Mouse (Mus musculus) left cerebral cortex, adult 8-10 months (tissue): ENCODE data around the gene Mks1. TPM values are rescaled to one million over a fixed set of nuclear protein-coding genes. Genes with fewer than 3 reads are reported as not detected.

ENCODE experiments used
- DNase-seq, 2 experiments: peaks; one replicate each; pipeline ENCODE4 v3.0.0; 2022; ENCODE audit warnings: low spot score in 2 of 2
- total RNA-seq, 4 experiments: library from RNA; stranded (reverse); gene quantifications; 2 replicates each; pipeline ENCODE4 v1.2.4; 2022

Gene Mks1
- total RNA-seq, 4 experiments from 2014 or later = 6.8 to 8.4 (median 8.2) TPM

DNA sequence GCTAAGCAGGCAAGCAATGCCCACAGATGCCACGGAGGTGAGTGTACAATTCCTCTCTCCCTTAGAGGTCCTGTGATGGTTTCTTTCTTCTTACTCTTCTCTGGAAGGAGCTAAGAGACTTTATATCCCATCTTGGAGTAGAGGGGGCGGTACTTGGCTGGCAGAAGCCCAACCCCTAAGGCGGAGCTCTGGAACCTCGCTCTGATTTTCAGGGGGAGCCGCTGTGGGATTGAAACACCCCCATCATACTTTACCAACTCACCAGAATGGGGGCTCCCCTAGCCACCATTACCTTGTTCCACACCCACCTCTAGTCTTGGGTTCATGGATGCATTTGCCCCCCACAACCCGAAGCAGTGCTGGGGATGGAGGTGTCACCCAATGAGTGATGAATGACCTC, 22.4 kb downstream of the Mks1 start, which contains the start of gene Epx:
TSS of gene Epx (minus strand) at position 101 of the 400 bp plus-strand sequence.
- DNase-seq = no peak

DNA sequence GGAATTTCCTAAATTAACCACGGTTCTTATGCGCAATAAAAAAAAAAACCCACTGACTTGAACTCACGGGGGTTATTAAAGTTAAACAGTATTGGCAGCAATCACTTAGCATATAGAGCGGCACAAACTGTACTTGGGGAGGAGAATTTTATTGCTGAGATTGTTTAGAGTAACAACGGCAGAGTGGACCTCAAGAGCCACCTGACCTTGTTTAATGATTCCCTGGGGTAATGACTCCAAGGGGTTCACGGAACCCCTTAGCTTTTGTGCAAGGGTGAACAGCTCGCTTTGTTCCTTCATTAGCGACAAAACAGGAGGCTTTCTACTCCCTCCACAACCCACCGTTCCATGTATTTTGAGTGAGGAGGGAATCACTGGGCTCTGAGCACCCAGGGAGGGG, 26.8 kb downstream of the Mks1 start:
- DNase-seq = no peak

DNA sequence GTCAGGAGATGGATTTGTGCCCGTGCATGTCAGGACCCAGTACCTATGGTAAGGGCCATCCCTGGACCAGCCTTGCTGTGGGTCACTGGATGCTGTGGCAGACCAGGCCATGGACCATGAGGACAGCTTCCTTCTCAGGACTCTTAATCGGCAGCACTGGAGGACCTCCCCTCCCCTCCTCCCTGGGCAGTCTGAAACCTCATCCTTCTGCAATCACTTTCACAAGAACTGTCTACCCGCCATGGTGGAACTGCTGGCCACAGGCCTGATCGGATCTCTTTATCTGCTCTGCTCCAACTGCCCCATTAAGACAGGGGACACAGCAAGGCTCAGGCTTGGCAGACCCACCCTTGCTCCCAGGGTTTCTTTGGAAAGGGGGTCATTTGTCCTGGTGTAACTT, 28.7 kb downstream of the Mks1 start:
- DNase-seq = no peak

DNA sequence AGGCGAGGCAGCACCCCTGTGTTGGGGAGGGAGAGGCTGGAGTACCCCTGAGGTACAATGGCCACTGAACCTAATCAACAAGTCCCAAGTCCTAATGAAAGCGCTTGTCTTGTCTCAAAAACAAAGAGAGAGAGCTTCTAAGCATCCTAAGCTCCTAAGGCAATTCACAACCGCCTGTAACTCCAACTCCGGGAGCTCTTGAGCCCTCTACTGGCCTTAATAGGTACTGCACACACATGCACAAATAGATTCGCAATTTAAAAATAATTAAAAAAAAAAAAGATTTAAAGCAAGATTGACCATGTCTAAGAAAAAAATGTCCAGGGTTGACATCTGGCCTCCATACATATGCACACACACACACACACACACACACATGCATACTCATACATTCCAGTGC, 30.5 kb downstream of the Mks1 start:
- DNase-seq = no peak

- no peak for DNase-seq
Measured at GRCm38 (mm10) chr11:87884856-87885255, 31.8 kb downstream of the Mks1 start.

GRCm38 (mm10) chr11:87892168-87892567, 39.2 kb downstream of the Mks1 start, which contains the start of gene Olfr462:
TSS of gene Olfr462 (minus strand) at chr11:87892268.
- no peak for DNase-seq

DNA sequence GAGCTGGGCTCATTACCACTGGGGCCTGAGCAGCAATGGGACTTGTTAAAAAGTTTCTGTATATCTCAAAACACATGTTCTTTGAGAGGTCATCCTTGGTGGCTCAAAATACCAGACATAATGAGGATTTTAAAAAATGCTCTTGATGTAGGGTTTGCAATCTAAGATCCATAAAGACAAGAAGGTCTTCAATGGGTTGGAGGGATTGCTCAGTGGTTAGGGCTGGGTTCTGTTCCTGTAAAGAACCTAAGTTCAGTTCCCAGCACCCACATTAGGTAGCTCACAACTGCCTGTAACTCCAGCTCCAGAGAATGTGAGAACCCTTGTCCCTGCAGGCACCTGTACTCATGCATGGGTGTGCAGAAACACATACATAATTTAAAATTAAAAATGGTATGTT, 44.3 kb downstream of the Mks1 start, which contains the start of gene Olfr463:
TSS of gene Olfr463 (minus strand) at position 101 of the 400 bp plus-strand sequence.
- no peak for DNase-seq

GRCm38 (mm10) chr11:87904331-87904730, 51.3 kb downstream of the Mks1 start:
- no peak for DNase-seq

Other genes starting within 250 kb of the Mks1 start
- gene Hsf5, start 236.1 kb upstream of the Mks1 start, total RNA-seq = under 1 TPM; 0.50 to 0.71 (median 0.60) TPM
- gene Rnf43, start 190.5 kb upstream of the Mks1 start, total RNA-seq = 1 to 10 TPM; 2.9 to 7.7 (median 4.8) TPM
- gene Supt4a, start 115.7 kb upstream of the Mks1 start, total RNA-seq = 10 to 100 TPM; 63.2 to 84.3 (median 76.2) TPM
- 100 to 1,000 TPM; 162 to 192 (median 176) TPM for gene Tspoap1, start 92.7 kb upstream of the Mks1 start, total RNA-seq
- gene Mpo, start 59.6 kb upstream of the Mks1 start, total RNA-seq = under 1 TPM in 1 of 4 experiments, not detected in 3; 0.55 TPM
- under 1 TPM; 0.40 to 0.91 (median 0.69) TPM for gene Lpo, start 24.9 kb upstream of the Mks1 start, total RNA-seq
- under 1 TPM in 2 of 4 experiments, not detected in 2; 0.19 to 0.23 TPM for gene Epx, start 22.3 kb downstream of the Mks1 start, total RNA-seq
- not detected for gene Olfr462, start 39.1 kb downstream of the Mks1 start, total RNA-seq
- gene Olfr463, start 44.2 kb downstream of the Mks1 start, total RNA-seq = not detected
- 1 to 10 TPM in 3 of 4 experiments, under 1 TPM in 1; 0.94 to 2.2 (median 1.7) TPM for gene Olfr464, start 67.8 kb downstream of the Mks1 start, total RNA-seq
- gene Dynll2, start 134.3 kb downstream of the Mks1 start, total RNA-seq = 100 to 1,000 TPM; 623 to 646 (median 629) TPM
- gene Srsf1, start 194.2 kb downstream of the Mks1 start, total RNA-seq = 100 to 1,000 TPM; 189 to 208 (median 191) TPM
- 10 to 100 TPM; 27.9 to 30.8 (median 29.3) TPM for gene Vezf1, start 215.1 kb downstream of the Mks1 start, total RNA-seq
- 10 to 100 TPM; 28.0 to 31.8 (median 30.9) TPM for gene Cuedc1, start 244.8 kb downstream of the Mks1 start, total RNA-seq